Mouse (Mus musculus) urinary bladder, adult 18-20 months (tissue): ENCODE measurements around the gene Abcb1a.

Experiments
- DNase-seq, 2 experiments: peaks; one replicate each; pipeline ENCODE4 v3.0.0; 2022; ENCODE audit warnings: low spot score in 2 of 2, mixed read lengths in 2 of 2

Abcb1a gene

GRCm38 (mm10) chr5:8659911-8660737 lies at the start of gene Abcb1a:
Abcb1a (plus strand) TSS chr5:8660077.
- DNase-seq, result peak; percentile 12 to 30

GRCm38 (mm10) chr5:8622071-8622595 lies 37.7 kb upstream of the Abcb1a start:
- peak; percentile 1 to 42 for DNase-seq

- DNase-seq, result peak; percentile 70 to 76
These were observed 37.2 kb upstream of the Abcb1a start, which contains the start of gene Rundc3b for GRCm38 (mm10) chr5:8622596-8623231. Rundc3b (minus strand) TSS chr5:8622952.

GRCm38 (mm10) chr5:8632901-8633300 lies 27.0 kb upstream of the Abcb1a start:
- no peak for DNase-seq

GRCm38 (mm10) chr5:8634489-8634975 lies 25.3 kb upstream of the Abcb1a start:
- DNase-seq, result no peak

- no peak for DNase-seq
These were observed 11.6 kb upstream of the Abcb1a start for GRCm38 (mm10) chr5:8648300-8648699.

- DNase-seq, result no peak
These were observed 11.1 kb upstream of the Abcb1a start for GRCm38 (mm10) chr5:8648774-8649173.

GRCm38 (mm10) chr5:8652085-8652484 lies 7.8 kb upstream of the Abcb1a start:
- DNase-seq, result no peak

GRCm38 (mm10) chr5:8660738-8661151 lies 868 bp downstream of the Abcb1a start:
- DNase-seq, result no peak

- DNase-seq, result no peak
These were observed 4.8 kb downstream of the Abcb1a start for GRCm38 (mm10) chr5:8664678-8665077.

- no peak for DNase-seq
These were observed 8.0 kb downstream of the Abcb1a start for GRCm38 (mm10) chr5:8667758-8668474.

- DNase-seq, result no peak
These were observed 9.7 kb downstream of the Abcb1a start for GRCm38 (mm10) chr5:8669606-8670005.

- no peak for DNase-seq
These were observed 15.5 kb downstream of the Abcb1a start for GRCm38 (mm10) chr5:8675262-8675951.

GRCm38 (mm10) chr5:8675952-8676262 lies 16.0 kb downstream of the Abcb1a start:
- no peak for DNase-seq

GRCm38 (mm10) chr5:8681166-8681565 lies 21.3 kb downstream of the Abcb1a start:
- DNase-seq, result no peak

- DNase-seq, result no peak
These were observed 23.8 kb downstream of the Abcb1a start for GRCm38 (mm10) chr5:8683686-8684085.

GRCm38 (mm10) chr5:8686071-8686470 lies 26.2 kb downstream of the Abcb1a start:
- no peak for DNase-seq

GRCm38 (mm10) chr5:8687550-8687949 lies 27.7 kb downstream of the Abcb1a start:
- no peak for DNase-seq

- DNase-seq, result no peak
These were observed 56.2 kb downstream of the Abcb1a start for GRCm38 (mm10) chr5:8716061-8716460.

GRCm38 (mm10) chr5:8719556-8719955 lies 59.7 kb downstream of the Abcb1a start:
- no peak for DNase-seq

GRCm38 (mm10) chr5:8722224-8722623 lies 62.3 kb downstream of the Abcb1a start:
- DNase-seq, result no peak

- no peak for DNase-seq
These were observed 63.0 kb downstream of the Abcb1a start for GRCm38 (mm10) chr5:8722867-8723266.
